Mouse (Mus musculus) embryo, embryonic 10.5 days (tissue): ENCODE results near the gene Igfbpl1.

Source experiments
- DNase-seq: peaks from one replicate; pipeline ENCODE4 v3.0.0-alpha.2; 2015; ENCODE audit warnings: low spot score

Igfbpl1 gene

DNA sequence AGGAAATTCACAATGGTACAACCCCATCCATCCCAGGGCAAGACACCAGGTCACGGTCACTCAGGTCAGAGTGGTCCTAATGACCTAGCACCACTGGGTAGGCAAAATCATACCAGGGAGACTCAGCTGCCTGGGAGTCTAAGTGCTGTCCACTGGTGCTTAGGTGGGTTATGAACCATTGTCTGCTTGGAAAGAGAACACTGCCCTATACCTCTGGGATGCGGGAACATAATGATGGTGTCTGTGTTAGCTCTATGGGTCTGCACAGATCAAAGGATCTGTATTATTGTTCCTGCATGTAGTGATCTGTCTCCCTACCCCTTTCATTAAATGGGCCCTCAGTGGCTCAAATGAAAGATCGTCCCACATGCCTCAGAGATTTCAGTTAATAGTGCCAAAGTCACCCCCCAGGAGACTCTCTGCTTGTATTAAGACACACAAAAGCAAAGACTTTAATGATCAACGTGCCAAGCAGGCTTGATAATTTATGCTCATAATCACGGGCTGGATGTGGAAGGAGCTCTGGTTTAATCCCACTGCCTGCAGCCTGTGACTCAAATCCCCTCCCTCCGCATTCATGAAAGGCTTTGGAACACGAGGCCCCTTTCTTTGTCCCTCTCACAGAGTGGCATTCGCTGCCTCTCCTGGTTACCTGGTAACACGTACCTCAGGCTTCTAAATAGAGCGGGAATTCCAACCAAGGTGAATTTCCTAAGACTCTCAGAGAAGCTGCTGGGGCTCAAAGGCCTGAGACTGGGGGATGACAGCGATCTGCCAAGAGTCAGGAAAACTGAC is 3.7 kb downstream of the Igfbpl1 start:
- peak; percentile 74 for DNase-seq

DNA sequence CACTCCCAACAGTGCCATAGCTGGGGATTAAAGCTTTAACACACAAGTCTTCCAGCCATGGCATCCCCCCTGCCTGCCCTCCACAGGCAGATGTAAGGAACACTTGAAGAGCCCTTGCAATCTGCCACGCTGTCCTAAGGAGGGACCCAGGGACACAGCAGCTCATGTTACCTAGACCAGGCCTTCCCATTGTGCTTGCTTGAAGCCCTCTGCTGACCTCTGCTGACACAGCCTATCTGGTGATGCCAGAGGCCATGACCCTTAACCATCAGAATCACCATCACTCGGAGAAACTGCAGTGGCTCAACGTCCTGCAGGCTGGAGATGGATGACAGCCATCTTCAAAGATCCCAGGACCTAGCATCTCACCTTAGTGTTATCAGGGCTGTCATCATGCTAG is 4.7 kb downstream of the Igfbpl1 start:
- DNase-seq = peak; percentile 39

DNA sequence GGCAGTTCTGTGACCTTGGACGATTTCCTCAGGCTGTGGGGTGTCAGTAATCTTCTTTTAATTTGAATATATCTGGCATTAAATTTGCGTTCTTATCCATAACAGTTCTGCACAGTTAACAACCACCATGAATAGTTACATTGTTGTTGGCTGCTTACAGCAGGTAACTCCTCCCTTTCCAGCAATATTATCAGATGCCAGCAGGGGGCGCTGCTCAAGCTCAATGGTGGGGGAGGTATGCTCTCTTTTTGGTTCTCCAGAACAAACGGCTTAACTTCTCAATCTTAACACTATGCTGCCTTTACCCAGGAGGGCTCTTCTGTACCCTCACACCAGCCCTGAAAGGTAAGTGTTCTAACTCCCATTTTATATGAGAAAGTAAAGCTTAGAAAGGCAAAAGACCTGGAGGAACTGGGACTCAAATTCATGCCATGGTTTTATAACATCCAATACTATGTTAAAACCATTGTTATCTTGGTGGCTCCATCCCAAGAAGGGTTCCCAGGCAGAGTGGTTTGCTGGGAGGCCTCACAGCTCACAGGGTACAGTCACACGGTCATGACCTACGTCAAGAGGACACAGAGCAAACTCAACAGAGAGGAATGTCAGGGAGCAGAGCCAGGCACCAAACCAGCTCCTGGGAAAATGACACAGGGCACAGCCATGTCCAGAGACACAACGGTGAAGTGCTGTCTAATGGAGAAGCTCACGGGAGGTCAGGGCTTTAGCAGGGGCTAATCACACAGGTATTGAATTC is 6.5 kb downstream of the Igfbpl1 start:
- peak; percentile 83 for DNase-seq

DNA sequence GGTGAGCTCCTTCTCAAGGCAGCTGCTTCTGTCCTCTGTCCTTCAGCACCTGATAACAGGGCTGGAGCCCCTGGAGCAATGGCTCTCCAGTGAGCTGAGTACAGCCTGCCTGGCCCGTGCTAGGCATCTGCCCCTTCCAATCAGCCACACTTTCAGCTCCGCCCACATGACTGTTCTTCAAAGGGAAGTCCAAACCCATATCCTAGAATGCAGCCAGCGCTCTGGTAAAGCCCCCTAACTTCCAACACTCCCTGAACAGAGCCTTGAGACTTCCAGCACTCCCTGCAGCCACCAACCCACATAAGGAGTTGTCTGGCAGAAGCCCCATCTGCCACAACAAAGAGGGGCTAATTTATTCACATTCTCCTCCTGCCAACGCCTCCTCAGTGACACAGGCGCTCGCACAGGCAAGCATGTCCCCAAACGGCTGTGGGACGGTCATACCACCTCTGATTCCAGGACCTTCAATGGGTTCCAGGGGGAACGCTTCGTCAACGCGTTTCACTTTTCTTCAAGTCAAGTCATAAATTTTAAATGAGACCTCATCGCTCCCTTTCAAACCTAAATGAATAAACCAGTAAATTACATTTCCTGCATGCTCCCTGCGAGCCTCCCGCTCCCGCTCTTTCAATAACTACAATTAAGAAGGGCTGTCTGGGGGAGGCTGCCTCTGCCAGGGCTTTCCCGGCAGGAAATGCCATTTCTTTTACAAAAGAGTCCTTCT is 7.4 kb downstream of the Igfbpl1 start:
- DNase-seq = peak; percentile 82

DNA sequence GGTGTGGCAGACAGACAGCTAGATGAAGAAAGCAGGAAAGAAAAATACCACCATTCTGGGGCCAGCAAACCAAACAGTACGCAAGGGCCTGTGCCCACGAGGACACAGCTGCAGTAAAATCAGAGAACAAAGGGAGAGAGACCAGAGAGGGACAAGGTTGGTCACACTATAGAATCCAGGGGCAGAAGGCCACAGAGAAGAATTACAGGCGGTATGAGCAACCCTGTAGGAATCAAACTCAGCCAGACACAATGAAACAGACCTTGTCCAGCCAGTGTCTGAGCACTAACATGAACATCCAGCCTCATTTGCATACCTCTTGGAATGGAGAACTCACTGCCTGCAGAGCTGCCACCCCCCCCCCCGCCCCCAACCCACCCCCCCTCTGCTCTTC is 7.9 kb downstream of the Igfbpl1 start:
- DNase-seq = peak; percentile 63

DNA sequence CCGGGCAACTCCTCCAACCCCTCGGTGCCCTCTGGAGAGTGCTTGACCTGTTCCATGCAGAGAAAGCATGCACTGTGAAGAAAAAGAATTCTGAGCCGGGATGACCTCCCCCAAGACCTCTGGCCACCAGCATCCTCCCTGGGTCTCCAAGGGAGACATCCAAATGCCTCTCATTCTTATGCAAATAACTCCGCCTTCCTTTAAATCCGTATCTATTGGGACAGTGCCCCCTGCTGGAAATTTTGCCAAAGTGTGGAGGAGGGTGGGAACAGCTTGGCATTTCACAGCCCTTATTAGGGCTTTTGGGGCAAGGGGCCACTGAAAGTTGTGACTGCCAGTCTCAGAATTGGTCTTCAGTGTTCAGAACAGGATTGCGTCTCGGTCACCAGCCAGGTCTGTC is 11.2 kb downstream of the Igfbpl1 start:
- DNase-seq = peak; percentile 90

DNA sequence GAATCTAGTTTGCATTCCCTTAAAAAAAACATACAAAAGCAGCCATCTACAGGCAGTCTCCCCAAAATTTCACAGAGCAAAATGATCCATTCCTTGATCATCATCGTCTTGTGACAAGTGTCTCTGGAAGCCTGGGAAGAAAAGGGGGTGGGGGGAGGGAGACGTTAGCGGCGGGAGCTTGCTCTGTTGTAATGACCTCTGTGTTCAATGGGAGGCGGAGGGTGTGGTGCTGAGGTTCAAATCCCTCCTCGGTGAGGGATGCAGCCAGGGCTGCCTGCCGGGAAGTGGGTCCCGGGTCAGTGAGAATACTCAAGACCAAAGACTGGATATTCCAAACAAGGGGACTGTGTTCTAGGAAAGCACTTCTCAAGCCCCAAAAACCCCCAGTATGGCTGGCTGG is 15.5 kb downstream of the Igfbpl1 start:
- no peak for DNase-seq

DNA sequence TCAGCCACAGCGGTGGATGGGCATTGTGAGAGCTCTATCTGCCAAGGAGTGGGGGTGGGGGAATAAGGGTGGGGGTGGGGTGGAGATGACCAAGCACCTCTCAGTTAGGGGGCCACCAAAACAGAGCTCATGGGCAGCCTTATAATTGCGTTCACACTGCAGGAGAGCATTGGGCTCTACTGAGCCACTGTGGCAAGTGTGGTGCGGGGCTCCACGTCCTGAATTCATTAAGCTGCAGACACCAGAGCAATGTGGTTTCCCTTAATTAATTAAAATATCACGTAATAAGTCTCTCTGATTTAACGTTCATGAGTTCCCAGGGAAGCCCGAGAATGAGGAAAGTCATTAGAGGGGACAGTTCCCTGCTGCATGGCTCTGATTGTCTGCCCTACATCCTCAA is 18.7 kb downstream of the Igfbpl1 start:
- no peak for DNase-seq

DNA sequence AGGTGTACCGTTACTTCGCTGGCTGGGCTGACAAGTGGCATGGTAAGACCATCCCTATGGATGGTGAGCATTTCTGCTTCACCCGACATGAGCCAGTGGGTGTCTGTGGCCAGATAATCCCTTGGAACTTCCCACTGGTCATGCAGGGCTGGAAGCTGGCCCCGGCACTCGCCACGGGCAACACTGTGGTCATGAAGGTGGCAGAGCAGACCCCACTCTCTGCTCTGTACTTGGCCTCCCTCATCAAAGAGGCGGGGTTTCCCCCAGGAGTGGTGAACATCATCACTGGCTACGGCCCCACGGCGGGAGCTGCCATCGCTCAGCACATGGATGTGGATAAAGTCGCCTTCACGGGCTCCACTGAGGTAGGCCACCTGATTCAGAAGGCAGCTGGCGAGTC is 23.8 kb downstream of the Igfbpl1 start:
- no peak for DNase-seq

GRCm38 (mm10) chr4:45799956-45800537 is 26.7 kb downstream of the Igfbpl1 start:
- DNase-seq = no peak

DNA sequence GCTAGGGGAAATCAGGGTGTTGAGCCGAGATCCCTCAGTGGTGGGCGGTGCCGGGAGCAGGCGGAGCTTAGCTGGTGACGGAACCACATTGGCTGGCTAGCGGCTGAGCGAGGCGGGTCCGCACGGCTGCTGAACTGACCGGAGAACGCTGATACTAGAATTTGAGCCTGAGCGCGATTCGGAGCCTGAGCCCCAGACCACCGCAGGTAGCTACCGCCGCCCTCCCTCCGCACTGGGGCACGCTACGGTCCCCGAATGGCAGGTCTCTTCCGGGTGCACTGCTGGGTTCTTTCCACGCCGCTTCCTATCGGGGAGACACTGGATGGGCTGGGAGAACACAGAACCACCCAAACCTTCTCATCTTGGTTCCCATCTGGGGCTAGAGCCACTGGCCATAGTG is 27.8 kb downstream of the Igfbpl1 start, which contains the start of gene Aldh1b1:
Gene Aldh1b1, plus strand, starts transcription at position 59 of the 400 bp plus-strand sequence.
- peak; percentile 86 for DNase-seq

- DNase-seq = no peak
These were observed 30.0 kb downstream of the Igfbpl1 start for GRCm38 (mm10) chr4:45796760-45797159.

- DNase-seq = peak; percentile 72
These were observed 31.4 kb downstream of the Igfbpl1 start for GRCm38 (mm10) chr4:45795191-45795811.

DNA sequence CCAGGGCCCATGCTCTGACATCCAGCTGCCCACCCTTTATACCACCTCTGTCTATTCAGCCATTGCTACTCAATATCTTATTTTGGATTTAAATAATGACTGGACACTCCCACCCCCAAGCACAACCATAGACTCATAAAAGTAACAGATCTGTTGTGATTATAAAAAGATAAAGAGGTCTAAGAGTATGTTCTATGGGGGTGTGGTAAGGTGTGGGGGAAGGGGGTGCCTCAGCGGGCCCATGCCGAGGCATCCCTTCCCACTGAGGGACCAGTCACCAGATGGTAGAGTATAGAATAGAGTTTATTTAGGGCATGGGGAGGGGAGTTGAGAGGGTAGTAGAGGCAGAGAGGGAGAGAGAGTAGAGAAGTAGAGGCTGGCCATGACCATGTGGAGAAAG is 36.7 kb downstream of the Igfbpl1 start:
- DNase-seq = no peak

DNA sequence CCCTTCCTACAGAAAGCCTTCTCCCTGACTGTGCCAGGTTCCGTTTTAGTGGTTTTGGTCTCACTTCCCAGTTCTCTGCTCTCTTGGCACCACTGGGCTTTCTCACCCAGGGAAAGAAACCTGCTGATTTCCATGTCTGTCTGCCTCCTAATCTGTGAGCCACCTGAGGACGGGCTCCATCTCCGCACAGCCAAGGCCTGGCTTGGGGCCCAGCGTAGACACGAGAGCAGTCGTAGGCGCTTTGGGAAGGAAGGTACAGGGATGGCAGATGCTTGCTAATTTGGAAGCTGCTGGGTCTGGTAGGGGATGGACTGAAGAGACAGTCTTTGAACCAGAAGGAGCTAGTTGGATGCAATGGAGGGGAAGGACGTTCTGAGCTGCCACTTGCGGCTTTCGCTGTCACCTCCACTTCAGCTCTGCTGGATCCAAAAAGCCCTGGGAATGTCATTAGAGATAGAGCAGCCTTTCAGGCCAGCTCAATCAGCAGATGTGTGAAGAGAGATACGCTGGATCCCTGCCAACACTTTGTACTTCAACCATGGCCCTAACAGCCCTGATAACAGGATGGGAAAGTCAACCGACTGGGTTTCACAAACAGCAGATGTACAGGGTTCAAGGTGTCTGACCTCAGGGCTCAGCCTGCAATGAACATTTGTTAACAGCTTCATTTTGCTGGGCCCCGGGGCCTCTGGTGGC is 37.3 kb downstream of the Igfbpl1 start:
- DNase-seq = no peak

DNA sequence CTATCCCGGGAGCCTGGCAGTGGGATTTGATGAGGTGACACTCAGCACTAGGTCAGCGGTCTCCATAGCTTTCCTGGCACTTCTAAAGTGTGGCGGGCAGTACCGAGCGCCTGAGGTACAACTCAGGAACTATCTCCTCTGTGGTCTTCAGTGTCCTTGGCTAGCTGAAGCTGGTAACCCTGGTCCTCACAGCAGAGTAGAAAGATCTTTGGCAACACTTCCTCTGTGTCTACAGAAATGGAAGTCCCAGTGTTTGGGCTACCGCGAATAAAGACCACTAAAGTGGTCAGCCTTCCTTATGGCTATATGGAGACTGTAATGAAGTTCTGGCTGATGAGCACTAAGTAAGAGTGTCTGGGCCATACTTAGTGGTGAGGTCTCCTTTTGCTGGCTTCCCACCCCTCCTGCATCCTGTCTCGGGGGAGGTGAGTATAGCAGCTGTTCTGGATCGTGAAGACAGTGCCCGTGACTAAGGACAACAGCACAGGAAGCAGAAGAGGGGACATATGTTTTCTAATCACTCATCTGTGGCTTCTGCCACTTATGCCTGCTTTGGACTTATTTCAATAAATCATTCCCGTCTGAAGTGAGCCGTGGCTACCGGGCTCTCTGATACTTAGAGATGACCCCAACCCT is 38.2 kb downstream of the Igfbpl1 start:
- no peak for DNase-seq

DNA sequence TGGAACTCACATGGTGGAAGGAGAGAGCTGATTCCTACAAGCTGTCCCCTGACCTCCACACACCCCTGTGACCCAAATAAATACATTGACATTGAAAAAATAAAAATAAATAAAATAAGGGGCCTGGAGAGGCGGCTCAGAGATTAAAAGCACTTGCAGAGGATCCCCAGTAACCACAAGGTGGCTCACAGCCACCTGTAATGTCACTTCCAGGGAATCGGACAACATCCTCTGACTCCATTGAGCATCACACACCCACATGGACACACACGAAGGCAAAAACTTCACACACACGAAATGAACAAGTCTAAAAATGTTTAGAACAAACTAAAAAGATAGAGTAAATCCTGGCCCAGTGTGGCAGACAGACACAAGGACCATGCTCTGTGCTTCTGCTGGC is 40.0 kb downstream of the Igfbpl1 start:
- no peak for DNase-seq

DNA sequence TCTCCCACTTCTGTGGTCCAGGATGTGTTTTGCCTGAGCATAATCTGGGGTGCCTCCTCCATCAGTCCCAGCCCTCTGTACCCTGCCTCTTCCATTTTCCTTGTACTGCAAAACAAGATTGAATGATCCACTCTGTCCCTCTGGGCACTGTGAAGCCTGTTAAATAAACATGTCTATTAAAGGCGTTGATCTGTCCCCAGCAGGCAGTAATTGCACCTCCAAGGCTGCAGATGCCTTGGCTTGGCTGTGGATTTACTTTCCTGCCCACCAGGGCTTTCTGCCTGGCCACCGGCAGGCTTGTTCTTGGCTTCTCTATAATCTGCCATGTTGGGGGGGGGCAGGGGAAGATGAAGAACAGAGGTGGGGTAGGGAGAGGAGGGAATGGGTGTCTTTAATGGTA is 40.8 kb downstream of the Igfbpl1 start:
- DNase-seq = no peak

DNA sequence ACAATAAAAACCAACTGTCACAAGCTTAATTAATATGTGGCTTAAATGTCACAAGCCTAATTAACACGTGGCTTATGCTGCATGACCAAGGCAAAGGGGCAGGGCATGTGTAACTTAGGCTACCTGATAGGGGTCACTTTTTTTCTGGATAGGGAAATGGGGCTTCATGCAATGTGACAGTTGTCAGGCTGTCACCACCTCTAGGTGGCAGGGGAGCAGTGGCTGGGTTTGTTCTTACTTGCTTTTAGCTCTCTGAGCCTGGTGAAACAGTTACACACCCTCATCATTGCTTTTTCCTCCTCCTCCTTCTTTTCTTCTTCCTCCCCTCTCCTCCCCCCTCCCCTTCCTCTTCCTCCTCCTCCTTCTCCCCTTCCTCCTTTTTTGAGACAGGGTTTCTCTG is 43.1 kb downstream of the Igfbpl1 start:
- DNase-seq = no peak

DNA sequence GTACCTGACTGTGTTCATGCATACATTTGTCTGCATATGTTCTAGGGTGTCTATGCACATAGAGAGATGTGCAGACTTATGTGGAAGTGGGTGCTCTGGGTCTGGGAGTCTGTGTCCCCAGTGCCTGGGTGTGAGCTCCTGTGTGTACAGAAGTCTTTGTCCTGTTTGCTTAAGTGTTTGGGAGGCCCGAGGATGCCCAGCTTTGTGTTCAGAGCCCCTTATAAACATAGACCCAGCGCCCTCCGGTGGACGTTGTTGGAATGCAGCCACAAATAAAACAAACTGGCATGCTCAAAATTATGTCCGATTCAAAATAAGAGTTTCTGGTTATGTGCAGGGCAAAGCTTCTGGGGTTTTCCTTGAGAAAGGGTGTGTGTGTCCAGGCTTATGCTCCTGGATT is 55.1 kb downstream of the Igfbpl1 start:
- peak; percentile 90 for DNase-seq

DNA sequence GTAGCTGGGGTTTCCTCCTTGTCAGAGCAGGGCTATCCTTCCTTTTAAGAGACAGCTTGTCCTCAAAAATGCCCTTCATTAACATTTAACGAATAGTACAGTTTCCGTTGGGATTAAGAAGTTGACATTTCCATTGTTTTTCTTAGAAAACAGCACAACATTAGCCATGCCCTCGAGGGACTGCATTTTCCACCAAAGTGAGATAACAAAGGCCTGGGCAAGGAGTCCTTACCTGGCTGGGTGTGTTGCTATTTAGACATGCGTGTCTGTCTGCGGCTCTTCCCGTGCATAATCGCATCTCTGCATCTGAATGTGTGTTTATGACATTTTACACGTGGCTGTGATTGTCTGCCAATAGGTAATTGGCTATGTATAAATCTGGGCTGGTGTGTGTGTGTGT is 55.5 kb downstream of the Igfbpl1 start:
- DNase-seq = no peak
